Mouse (Mus musculus) heart, postnatal 10 days (tissue): ENCODE measurements around the gene Sat2. TPM values are rescaled to one million over a fixed set of nuclear protein-coding genes. Genes with fewer than 3 reads are reported as not detected.
A peak's percentile ranks its signal among the peaks of the same experiment; 100 is the strongest.
"Not testable (repeated sequence)": the region's sequence is repeated elsewhere in the genome, so short reads cannot be mapped to it uniquely, and the experiment has no call there.

Experiments used
- DNase-seq, 2 experiments: peaks; one replicate each; pipeline ENCODE4 v3.0.0; 2021
- intact Hi-C: fragments of 180-260 bp; cut with DNase I; formaldehyde crosslinking; loops from one replicate; pipeline ENCODE4 v1.15.1; 2025
- total RNA-seq, 2 experiments: library from RNA; stranded (reverse); gene quantifications; 2 replicates each; pipeline ENCODE4 v1.2.3; 2021

Sat2 gene
- total RNA-seq, 2 experiments from 2014 or later: 4.3 to 4.7 TPM

GRCm38 (mm10) chr11:69594853-69595252, 27.0 kb upstream of the Sat2 start:
- no peak for DNase-seq
- intact Hi-C loops: no loop called here

- intact Hi-C loops: no loop called here
- no peak for DNase-seq
Observed at GRCm38 (mm10) chr11:69599436-69599835, 22.4 kb upstream of the Sat2 start.

- peak; percentile 83 to 86 for DNase-seq
- intact Hi-C loops: no loop called here
Observed at GRCm38 (mm10) chr11:69600098-69600497, 21.7 kb upstream of the Sat2 start.

GRCm38 (mm10) chr11:69601768-69602167, 20.1 kb upstream of the Sat2 start:
- intact Hi-C loops: no loop called here
- no peak for DNase-seq

GRCm38 (mm10) chr11:69603516-69603915, 18.3 kb upstream of the Sat2 start:
- peak; percentile 42 to 58 for DNase-seq
- intact Hi-C loops: no loop called here

- no peak for DNase-seq
- intact Hi-C loops: no loop called here
Observed at GRCm38 (mm10) chr11:69604347-69604746, 17.5 kb upstream of the Sat2 start.

- peak; percentile 41 to 47 for DNase-seq
- intact Hi-C loops: no loop called here
Observed at GRCm38 (mm10) chr11:69604795-69605664, 16.8 kb upstream of the Sat2 start.

GRCm38 (mm10) chr11:69605726-69606490, 15.9 kb upstream of the Sat2 start, which contains the start of gene Atp1b2:
Gene Atp1b2, minus strand, starts transcription at chr11:69605942.
- peak; percentile 73 to 77 for DNase-seq
- intact Hi-C loops: loop anchor here (2.0 kb wide), 1 partner anchor 25 kb away; the partner anchor contains the start of genes Trp53 and Wrap53

GRCm38 (mm10) chr11:69606491-69606795, 15.4 kb upstream of the Sat2 start:
- DNase-seq: no peak
- intact Hi-C loops: loop anchor here (2.0 kb wide), 1 partner anchor 26 kb away; the partner anchor contains the start of genes Trp53 and Wrap53

GRCm38 (mm10) chr11:69606832-69607231, 15.0 kb upstream of the Sat2 start:
- intact Hi-C loops: loop anchor here (2.0 kb wide), 1 partner anchor 26 kb away; the partner anchor contains the start of genes Trp53 and Wrap53
- no peak for DNase-seq

- no peak for DNase-seq
- intact Hi-C loops: no loop called here
Observed at GRCm38 (mm10) chr11:69608525-69608924, 13.3 kb upstream of the Sat2 start.

GRCm38 (mm10) chr11:69609416-69609815, 12.4 kb upstream of the Sat2 start:
- no peak for DNase-seq

GRCm38 (mm10) chr11:69610899-69611298, 10.9 kb upstream of the Sat2 start:
- DNase-seq: no peak
- intact Hi-C loops: no loop called here

More at GRCm38 (mm10) chr11:69609416-69609815, 12.4 kb upstream of the Sat2 start:
- intact Hi-C loops: no loop called here

- peak; percentile 91 to 95 for DNase-seq
- intact Hi-C loops: loop anchor here (1.0 to 2.0 kb wide), 2 partner anchors 34 to 67 kb away; no protein-coding TSS in a partner anchor
Observed at GRCm38 (mm10) chr11:69613553-69614256, 8.1 kb upstream of the Sat2 start.

GRCm38 (mm10) chr11:69614257-69614588, 7.6 kb upstream of the Sat2 start:
- intact Hi-C loops: loop anchor here (1.0 to 2.0 kb wide), 2 partner anchors 35 to 67 kb away; no protein-coding TSS in a partner anchor
- not testable (repeated sequence) for DNase-seq

- intact Hi-C loops: no loop called here
- no peak for DNase-seq
Observed at GRCm38 (mm10) chr11:69616781-69617180, 5.0 kb upstream of the Sat2 start.

GRCm38 (mm10) chr11:69617805-69618204, 4.0 kb upstream of the Sat2 start, which contains the start of gene Shbg:
Gene Shbg, minus strand, starts transcription at chr11:69617905.
- intact Hi-C loops: no loop called here
- no peak for DNase-seq

- intact Hi-C loops: no loop called here
- DNase-seq: no peak
Observed at GRCm38 (mm10) chr11:69620394-69621081, 1.3 kb upstream of the Sat2 start.

- intact Hi-C loops: no loop called here
- DNase-seq: peak in 1 of 2 experiments; percentile 32
Observed at GRCm38 (mm10) chr11:69622406-69622805, 582 bp downstream of the Sat2 start.

GRCm38 (mm10) chr11:69623006-69623405, 1.2 kb downstream of the Sat2 start:
- no peak for DNase-seq
- intact Hi-C loops: no loop called here
